Mouse (Mus musculus) lung, embryonic 16.5 days (tissue): ENCODE measurements around the gene Thbs3. TPM values are rescaled to one million over a fixed set of nuclear protein-coding genes. Genes with fewer than 3 reads are reported as not detected.

Source experiments
- ATAC-seq: fragments of 200-750 bp; cut with Nextera tagmentation; 2 replicates; pipeline ENCODE4 v1.8.0; 2017; ENCODE audit warnings: low read depth, mild to moderate bottlenecking, moderate library complexity
- H3K27ac ChIP-seq: fragments of 300-500 bp; sonication (generic); 2 replicates; pipeline ENCODE4 v1.5.1; 2014; ENCODE audit warnings: mild to moderate bottlenecking, control low read depth, low read length
- H3K27me3 ChIP-seq: fragments of 300-500 bp; sonication (generic); 2 replicates; pipeline ENCODE4 v1.6.1; 2014; ENCODE audit warnings: low read depth, low read length, mixed read lengths; ENCODE audit not compliant: control insufficient read depth, insufficient read depth
- H3K36me3 ChIP-seq: fragments of 300-500 bp; sonication (generic); 2 replicates; pipeline ENCODE4 v1.6.1; 2014; ENCODE audit warnings: low read length; ENCODE audit not compliant: control insufficient read depth, insufficient read depth
- H3K4me1 ChIP-seq: fragments of 300-500 bp; sonication (generic); replicated peaks from 2 replicates; pipeline ENCODE4 v1.6.1; 2014; ENCODE audit warnings: low read length, mixed read lengths; ENCODE audit not compliant: control insufficient read depth, insufficient read depth
- H3K4me2 ChIP-seq: fragments of 300-500 bp; sonication (generic); 2 replicates; pipeline ENCODE4 v1.6.1; 2014; ENCODE audit warnings: low read depth, low read length, control low read depth
- H3K4me3 ChIP-seq: fragments of 300-500 bp; sonication (generic); 2 replicates; pipeline ENCODE4 v1.5.1; 2014; ENCODE audit warnings: mild to moderate bottlenecking, low read length, control low read depth
- H3K9ac ChIP-seq: fragments of 300-500 bp; sonication (generic); 2 replicates; pipeline ENCODE4 v1.6.1; 2014; ENCODE audit warnings: low read length, control low read depth
- H3K9me3 ChIP-seq: fragments of 300-500 bp; sonication (generic); 2 replicates; pipeline ENCODE4 v1.6.1; 2016; ENCODE audit warnings: low read length; ENCODE audit not compliant: control insufficient read depth
- WGBS: fragments of 180-500 bp; shearing (Covaris S2); extraction: QIAGEN DNeasy Blood & Tissue Kit; methylation state at CpG from one replicate; pipeline ENCODE4 v1.1.7; 2014; 5-methylcytosine and 5-hydroxymethylcytosine counted together
- polyA plus RNA-seq: library from polyadenylated mRNA; unstranded; fragments of >200 nt; fragmentation: Nextera tagmentation; extraction: Ambion mirVana; gene quantifications from 2 replicates; pipeline ENCODE4 v1.2.1, GENCODE M21; 2015

The Thbs3 gene
- polyA plus RNA-seq, 1 experiment from 2014 or later, result 57.7 TPM

DNA sequence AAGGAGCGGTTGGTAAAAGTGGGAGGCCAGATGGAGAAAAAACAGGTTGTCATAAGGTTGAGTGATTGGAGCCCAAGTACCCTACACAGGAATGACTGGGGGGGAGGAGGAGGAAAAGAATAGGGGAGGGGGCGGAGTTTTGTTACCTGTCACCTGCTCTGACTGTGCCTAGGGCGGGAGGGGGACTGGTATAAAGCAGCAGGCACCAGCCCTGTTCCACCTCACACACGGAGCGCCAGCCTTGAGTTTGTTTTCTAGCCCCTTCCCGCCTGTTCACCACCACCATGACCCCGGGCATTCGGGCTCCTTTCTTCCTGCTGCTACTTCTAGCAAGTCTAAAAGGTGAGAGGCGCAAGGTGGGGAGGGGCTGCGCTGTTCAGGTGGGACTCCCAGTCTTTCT, 13.9 kb downstream of the Thbs3 start, which contains the start of gene Muc1:
Gene Muc1, plus strand, starts transcription at position 222 of the 400 bp plus-strand sequence.
- WGBS, result 16% methylated on average over 10 of the region's 10 CpGs

DNA sequence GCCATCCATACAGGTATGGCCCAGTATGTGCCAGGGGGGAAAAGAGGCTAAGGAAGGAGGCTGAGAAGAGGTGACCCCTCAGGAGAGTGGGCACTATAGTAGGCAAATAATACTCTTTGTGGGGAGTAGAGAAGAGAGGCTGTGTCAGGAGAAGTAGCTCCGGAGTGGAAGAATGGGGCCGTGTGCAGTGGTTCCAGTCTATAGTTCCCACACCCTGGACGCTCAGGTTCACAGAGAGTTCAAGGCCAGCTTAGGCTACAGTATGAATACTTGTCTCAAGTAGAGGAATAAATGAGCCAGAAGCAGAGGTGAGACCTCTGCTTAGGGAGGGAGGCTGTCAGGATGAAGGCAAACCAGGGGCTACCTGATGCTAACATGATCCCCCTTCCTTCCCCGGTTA, 14.3 kb downstream of the Thbs3 start:
- Histone ChIP-seq H3K27ac (peak overlapping the region; percentile 91), H3K4me3 (peak overlapping the region; percentile 53), H3K9ac (peak overlapping the region; percentile 54), H3K9me3 (no peaks in the 10 kb centered on the region), H3K27me3 (no peaks in the 10 kb centered on the region), H3K4me2 (peak overlapping the region; percentile 83), H3K4me1 (peaks cover 32% of the 10 kb centered on the region), H3K36me3 (no peaks in the 10 kb centered on the region)
- WGBS, result 26% methylated on average over 4 of the region's 4 CpGs
- ATAC-seq, result no peak

More for the DNA sequence above, 13.9 kb downstream of the Thbs3 start, which contains the start of gene Muc1:
- Histone ChIP-seq H3K27ac (peak within 1 kb of the TSS; percentile 91), H3K27me3 (no peaks in the 10 kb centered on the region), H3K4me1 (peaks cover 28% of the 10 kb centered on the region), H3K36me3 (peaks cover under 1% of the 10 kb centered on the region; the same call in 1 of the 2 replicates), H3K4me3 (peak within 1 kb of the TSS; percentile 53), H3K9ac (peak within 1 kb of the TSS; percentile 68), H3K4me2 (peak within 1 kb of the TSS; percentile 83), H3K9me3 (no peaks in the 10 kb centered on the region)
- ATAC-seq, result peak; percentile 23

DNA sequence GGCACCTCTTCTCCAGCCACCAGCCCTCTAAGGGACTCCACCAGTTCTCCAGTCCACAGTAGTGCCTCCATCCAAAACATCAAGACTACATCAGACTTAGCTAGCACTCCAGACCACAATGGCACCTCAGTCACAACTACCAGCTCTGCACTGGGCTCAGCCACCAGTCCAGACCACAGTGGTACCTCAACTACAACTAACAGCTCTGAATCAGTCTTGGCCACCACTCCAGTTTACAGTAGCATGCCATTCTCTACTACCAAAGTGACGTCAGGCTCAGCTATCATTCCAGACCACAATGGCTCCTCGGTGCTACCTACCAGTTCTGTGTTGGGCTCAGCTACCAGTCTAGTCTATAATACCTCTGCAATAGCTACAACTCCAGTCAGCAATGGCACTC, 15.6 kb downstream of the Thbs3 start:
- Histone ChIP-seq H3K4me1 (peaks cover 31% of the 10 kb centered on the region), H3K4me3 (peak overlapping the region; percentile 53), H3K9me3 (no peaks in the 10 kb centered on the region), H3K27ac (no peak overlapping the region), H3K4me2 (peak overlapping the region; percentile 83), H3K27me3 (no peaks in the 10 kb centered on the region), H3K9ac (no peak overlapping the region; the same call in 1 of the 2 replicates), H3K36me3 (no peaks in the 10 kb centered on the region)
- 64% methylated on average over 2 of the region's 2 CpGs for WGBS
- ATAC-seq, result no peak

- no peaks in the 10 kb centered on the region for H3K9me3 ChIP-seq
- peaks cover 31% of the 10 kb centered on the region for H3K4me1 ChIP-seq
- 43% methylated on average over 7 of the region's 7 CpGs for WGBS
- peak overlapping the region; percentile 58 for H3K9ac ChIP-seq
- H3K27me3 ChIP-seq, result no peaks in the 10 kb centered on the region
- peak overlapping the region; percentile 53 for H3K4me3 ChIP-seq
- ATAC-seq, result no peak
- H3K27ac ChIP-seq, result peak overlapping the region; percentile 97
- peak overlapping the region; percentile 83 for H3K4me2 ChIP-seq
- no peaks in the 10 kb centered on the region for H3K36me3 ChIP-seq
Observed at GRCm38 (mm10) chr3:89231345-89231744, 16.4 kb downstream of the Thbs3 start.

GRCm38 (mm10) chr3:89231772-89232275, 16.8 kb downstream of the Thbs3 start:
- H3K27ac ChIP-seq, result peak overlapping the region; percentile 97
- peak overlapping the region; percentile 83 for H3K4me2 ChIP-seq
- peaks cover 26% of the 10 kb centered on the region for H3K4me1 ChIP-seq
- no peak for ATAC-seq
- H3K36me3 ChIP-seq, result no peaks in the 10 kb centered on the region
- H3K9me3 ChIP-seq, result no peaks in the 10 kb centered on the region
- H3K9ac ChIP-seq, result peak overlapping the region; percentile 58
- no peaks in the 10 kb centered on the region for H3K27me3 ChIP-seq
- 64% methylated on average over 16 of the region's 16 CpGs for WGBS
- peak overlapping the region; percentile 53 for H3K4me3 ChIP-seq

DNA sequence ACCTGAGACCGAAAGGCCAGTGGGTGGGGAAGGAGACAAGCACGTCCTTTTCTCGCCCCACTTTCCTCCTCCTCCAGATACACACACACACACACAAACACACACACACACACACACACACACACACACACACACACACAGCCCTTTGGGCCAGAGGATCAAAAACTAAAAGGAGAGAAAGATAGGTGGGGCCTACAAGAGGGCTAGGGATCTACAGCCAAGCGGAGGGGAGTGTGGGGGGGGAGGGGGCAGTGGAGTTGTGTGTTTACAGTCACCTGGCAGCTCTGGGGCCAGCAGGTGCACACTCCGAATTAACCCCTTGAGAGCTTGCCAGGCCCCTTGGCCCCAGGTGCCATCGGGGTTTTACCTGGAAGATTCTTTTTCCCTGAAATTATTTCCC, 17.6 kb downstream of the Thbs3 start:
- 35% methylated on average over 6 of the region's 6 CpGs for WGBS
- H3K4me1 ChIP-seq, result peaks cover 22% of the 10 kb centered on the region
- no peaks in the 10 kb centered on the region for H3K9me3 ChIP-seq
- H3K4me3 ChIP-seq, result peak overlapping the region; percentile 53
- peak overlapping the region; percentile 97 for H3K27ac ChIP-seq
- peak overlapping the region; percentile 83 for H3K4me2 ChIP-seq
- peaks cover 2% of the 10 kb centered on the region; the same call in 1 of the 2 replicates for H3K36me3 ChIP-seq
- no peaks in the 10 kb centered on the region for H3K27me3 ChIP-seq
- peak; percentile 8; the same call in 1 of the 2 replicates for ATAC-seq
- H3K9ac ChIP-seq, result peak overlapping the region; percentile 55

GRCm38 (mm10) chr3:89233562-89234110, 18.7 kb downstream of the Thbs3 start:
- Histone ChIP-seq H3K27me3 (no peaks in the 10 kb centered on the region), H3K9ac (peak overlapping the region; percentile 55), H3K4me1 (peaks cover 21% of the 10 kb centered on the region), H3K9me3 (no peaks in the 10 kb centered on the region), H3K4me3 (peak overlapping the region; percentile 13; the same call in 1 of the 2 replicates), H3K4me2 (peak overlapping the region; percentile 49), H3K36me3 (peaks cover 3% of the 10 kb centered on the region; the same call in 1 of the 2 replicates), H3K27ac (peak overlapping the region; percentile 97)
- WGBS, result 41% methylated on average over 14 of the region's 14 CpGs
- ATAC-seq, result peak; percentile 78

GRCm38 (mm10) chr3:89236516-89236915, 21.5 kb downstream of the Thbs3 start:
- ATAC-seq, result no peak
- 84% methylated on average over 10 of the region's 10 CpGs for WGBS

GRCm38 (mm10) chr3:89237682-89238081, 22.7 kb downstream of the Thbs3 start:
- no peak for ATAC-seq
- 87% methylated on average over 21 of the region's 21 CpGs for WGBS
- Histone ChIP-seq H3K27ac (no peak overlapping the region; the same call in 1 of the 2 replicates), H3K36me3 (peaks cover 3% of the 10 kb centered on the region; the same call in 1 of the 2 replicates), H3K9me3 (no peaks in the 10 kb centered on the region), H3K27me3 (no peaks in the 10 kb centered on the region), H3K4me3 (no peak overlapping the region), H3K9ac (no peak overlapping the region), H3K4me1 (peaks cover 23% of the 10 kb centered on the region), H3K4me2 (no peak overlapping the region)

More at GRCm38 (mm10) chr3:89236516-89236915, 21.5 kb downstream of the Thbs3 start:
- Histone ChIP-seq H3K9ac (no peak overlapping the region), H3K36me3 (peaks cover 3% of the 10 kb centered on the region; the same call in 1 of the 2 replicates), H3K4me3 (no peak overlapping the region), H3K27ac (no peak overlapping the region), H3K27me3 (no peaks in the 10 kb centered on the region), H3K4me1 (peaks cover 23% of the 10 kb centered on the region), H3K9me3 (no peaks in the 10 kb centered on the region), H3K4me2 (no peak overlapping the region)
